Mouse (Mus musculus) adrenal gland, adult 2 months (tissue): Measurements from ENCODE around the gene Slc22a20. TPM values are rescaled to one million over a fixed set of nuclear protein-coding genes. Genes with fewer than 3 reads are reported as not detected.

ENCODE experiments used
- DNase-seq: peaks from one replicate; pipeline ENCODE4 v3.0.0; 2021
- polyA plus RNA-seq: library from polyadenylated mRNA; depleted of rRNA; stranded (reverse); fragments of >200 nt; gene quantifications from 2 replicates; pipeline ENCODE4 v1.2.3, GENCODE M21; 2012
- total RNA-seq, 2 experiments: library from RNA; stranded (reverse); gene quantifications; 2 replicates each; pipeline ENCODE4 v1.2.3; 2021

Slc22a20 gene
- total and polyA plus RNA-seq, 3 experiments = not detected

- DNase-seq = no peak
Measured at GRCm38 (mm10) chr19:5989585-5989984, 3.6 kb upstream of the Slc22a20 start.

GRCm38 (mm10) chr19:5988815-5989452 lies 3.0 kb upstream of the Slc22a20 start:
- peak; percentile 88 for DNase-seq

GRCm38 (mm10) chr19:5988027-5988814 lies 2.3 kb upstream of the Slc22a20 start:
- no peak for DNase-seq

- DNase-seq = no peak
Measured at GRCm38 (mm10) chr19:5980477-5980876, 5.5 kb downstream of the Slc22a20 start.

GRCm38 (mm10) chr19:5977717-5978116 lies 8.2 kb downstream of the Slc22a20 start:
- DNase-seq = no peak

- DNase-seq = no peak
Measured at GRCm38 (mm10) chr19:5975676-5976075, 10.3 kb downstream of the Slc22a20 start.

- no peak for DNase-seq
Measured at GRCm38 (mm10) chr19:5975112-5975511, 10.8 kb downstream of the Slc22a20 start.

GRCm38 (mm10) chr19:5967664-5968063 lies 18.3 kb downstream of the Slc22a20 start:
- DNase-seq = no peak

- DNase-seq = no peak
Measured at GRCm38 (mm10) chr19:5966786-5967185, 19.2 kb downstream of the Slc22a20 start.

GRCm38 (mm10) chr19:5965910-5966309 lies 20.0 kb downstream of the Slc22a20 start:
- DNase-seq = no peak

GRCm38 (mm10) chr19:5965280-5965679 lies 20.7 kb downstream of the Slc22a20 start:
- peak; percentile 74 for DNase-seq

- no peak for DNase-seq
Measured at GRCm38 (mm10) chr19:5964804-5965203, 21.1 kb downstream of the Slc22a20 start.

GRCm38 (mm10) chr19:5963883-5964562 lies 21.9 kb downstream of the Slc22a20 start, which contains the start of gene Pola2:
Gene Pola2 (minus strand): TSS chr19:5964202.
- peak; percentile 93 for DNase-seq

- no peak for DNase-seq
Measured at GRCm38 (mm10) chr19:5962651-5963050, 23.3 kb downstream of the Slc22a20 start.

- DNase-seq = no peak
Measured at GRCm38 (mm10) chr19:5957371-5957770, 28.6 kb downstream of the Slc22a20 start.

GRCm38 (mm10) chr19:5956685-5957084 lies 29.3 kb downstream of the Slc22a20 start:
- DNase-seq = peak; percentile 85

GRCm38 (mm10) chr19:5955704-5956670 lies 30.0 kb downstream of the Slc22a20 start:
- DNase-seq = peak; percentile 49

GRCm38 (mm10) chr19:5954936-5955335 lies 31.0 kb downstream of the Slc22a20 start:
- no peak for DNase-seq

GRCm38 (mm10) chr19:5954031-5954710 lies 31.8 kb downstream of the Slc22a20 start:
- peak; percentile 70 for DNase-seq

- peak; percentile 68 for DNase-seq
Measured at GRCm38 (mm10) chr19:5953201-5953770, 32.7 kb downstream of the Slc22a20 start.
